Mouse (Mus musculus): ENCODE results near the gene Ercc2. TPM values are rescaled to one million over a fixed set of nuclear protein-coding genes. Genes with fewer than 3 reads are reported as not detected.
A peak's percentile ranks its signal among the peaks of the same experiment; 100 is the strongest.

The Ercc2 gene
- total and polyA plus RNA-seq, 3 experiments = 34.4 to 44.5 TPM; not detected in 1

DNA sequence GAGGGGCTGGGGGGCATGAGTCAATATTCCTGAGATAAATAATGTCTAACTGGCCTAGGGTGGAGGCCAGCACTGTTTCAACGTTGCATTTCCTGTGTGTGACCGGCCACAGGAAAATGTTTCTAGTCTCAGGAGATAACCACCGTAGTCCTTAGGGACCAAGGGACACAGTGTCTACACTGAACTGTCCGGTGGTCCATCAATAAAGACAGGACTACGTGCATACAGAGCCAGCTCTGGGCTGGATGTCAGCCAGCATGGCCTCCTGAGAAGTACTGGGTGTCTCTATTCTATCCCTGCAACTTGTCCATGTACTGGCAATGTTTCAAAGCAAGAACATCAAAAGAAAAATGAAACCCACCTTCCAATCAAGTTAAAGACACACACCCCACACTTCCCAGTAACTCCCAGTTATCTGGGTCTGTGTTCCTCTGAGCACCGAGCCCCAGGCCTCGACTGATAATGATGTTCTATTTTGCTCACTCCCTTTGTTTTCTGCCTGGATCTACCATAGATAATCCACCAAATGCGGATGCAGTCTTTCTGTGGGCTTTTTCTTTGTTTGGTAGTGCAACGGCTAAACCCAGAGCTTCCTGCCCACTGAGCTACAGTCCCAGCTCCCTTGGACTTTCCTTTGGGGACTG is 59.8 kb downstream of the Ercc2 start:
- peak; percentile 49; the same call in 1 of the 2 replicates for TF ChIP-seq ETS1 (IDR thresholded peaks at IDR 0.05; ENCODE audit: low read depth, low read length)
- no peak for TF ChIP-seq ZKSCAN1 (IDR thresholded peaks at IDR 0.05; ENCODE audit: low read depth, low read length)
- TF ChIP-seq TCF12 (IDR thresholded peaks at IDR 0.05; ENCODE audit: low read depth, low read length) = peak; percentile 53
- TF ChIP-seq HCFC1 (IDR thresholded peaks at IDR 0.05; ENCODE audit: low read depth, low read length) = no peak
- TF ChIP-seq TBP (IDR thresholded peaks at IDR 0.05; ENCODE audit: low read depth, low read length) = 0 out of 2 replicates have a peak, but pooled peaks have one; percentile 33
- TF ChIP-seq SIN3A (IDR thresholded peaks at IDR 0.05; ENCODE audit: low read length) = peak; percentile 57
- peak; percentile 82 for TF ChIP-seq GATA1 (IDR thresholded peaks at IDR 0.05; ENCODE audit: low read depth, low read length)
- TF ChIP-seq TAL1 (IDR thresholded peaks at IDR 0.05; ENCODE audit: low read length) = no peak
- TF ChIP-seq MYB (IDR thresholded peaks at IDR 0.05; ENCODE audit: low read depth, low read length) = 0 out of 2 replicates have a peak, but pooled peaks have one; percentile 20
- peak; percentile 49 for TF ChIP-seq RCOR1 (IDR thresholded peaks at IDR 0.05; ENCODE audit: low read depth, low read length)
- TF ChIP-seq UBTF (IDR thresholded peaks at IDR 0.05; ENCODE audit: borderline replicate concordance, insufficient read depth, low read depth, low read length) = no peak
- TF ChIP-seq MAFK (IDR thresholded peaks at IDR 0.05; ENCODE audit: borderline replicate concordance, low read depth, low read length) = no peak
- peak; percentile 40 to 75 for TF ChIP-seq EP300 (IDR thresholded peaks at IDR 0.05; ENCODE audit: low read depth in 1 of 2, low read length in 2 of 2)

DNA sequence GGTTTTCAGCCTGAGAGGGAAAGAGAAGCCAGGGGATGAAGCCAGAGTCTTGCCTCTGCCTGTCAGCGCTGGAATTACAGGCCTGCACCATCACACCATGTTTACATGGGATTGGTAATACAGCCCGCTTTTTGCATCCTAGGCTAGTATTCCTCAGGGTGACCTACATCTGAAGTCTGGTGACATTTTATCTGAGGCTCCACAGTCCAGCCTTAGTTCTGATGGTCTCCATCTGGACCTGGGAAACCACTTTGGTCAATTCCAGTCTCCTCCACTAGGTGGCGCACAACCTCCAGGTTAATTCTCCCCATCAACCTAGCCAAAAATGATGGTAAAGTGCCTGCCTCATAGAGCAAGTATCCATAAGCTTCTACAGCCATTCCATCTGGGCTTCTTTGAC is 61.5 kb downstream of the Ercc2 start:
- Histone ChIP-seq H3K27ac (ENCODE audit: control insufficient read depth, low read depth, low read length) (no peak overlapping the region), H3K4me1 (ENCODE audit: control insufficient read depth in 1 of 2, insufficient read depth in 2 of 2, low read length in 2 of 2) (peaks cover 2 to 11% of the 10 kb centered on the region in 2 experiments), H3K9me3 (replicated peaks; ENCODE audit: insufficient read depth, low read length) (no peaks in the 10 kb centered on the region), H3K9ac (ENCODE audit: control insufficient read depth, low read depth, low read length, poor library complexity, severe bottlenecking) (no peak overlapping the region), H3K79me2 (ENCODE audit: control insufficient read depth, insufficient read depth, low read length, poor library complexity) (no peaks in the 10 kb centered on the region), H3K27me3 (ENCODE audit: control insufficient read depth in 1 of 2, insufficient read depth in 2 of 2, low read length in 2 of 2) (no peaks in the 10 kb centered on the region), H3K4me3 (ENCODE audit: control insufficient read depth in 1 of 2, insufficient read depth in 1 of 2, low read depth in 2 of 2, low read length in 2 of 2) (no peak overlapping the region), H3K36me3 (ENCODE audit: control insufficient read depth in 1 of 2, insufficient read depth in 2 of 2, low read length in 2 of 2) (peaks cover 0 to 13% of the 10 kb centered on the region in 2 experiments; a peak in 2 of 4 replicates)
- peak; percentile 72 for DNase-seq (ENCODE audit: low read depth, low spot score)
- TF ChIP-seq USF2 (IDR thresholded peaks at IDR 0.05; ENCODE audit: borderline replicate concordance in 1 of 2, insufficient read depth in 1 of 2, low read depth in 1 of 2, low read length in 2 of 2) (no peak), ZC3H11A (IDR thresholded peaks at IDR 0.05; ENCODE audit: low read depth, low read length) (peak; percentile 48), JUND (IDR thresholded peaks at IDR 0.05; ENCODE audit: low read depth, low read length) (0 out of 2 replicates have a peak, but pooled peaks have one; percentile 16), RAD21 (IDR thresholded peaks at IDR 0.05; ENCODE audit: low read depth, low read length) (peak; percentile 73), POLR2A (IDR thresholded peaks at IDR 0.05; ENCODE audit: control insufficient read depth in 1 of 2, insufficient read depth in 1 of 2, low read depth in 1 of 2, low read length in 2 of 2, poor library complexity in 1 of 2) (no peak), SIN3A (IDR thresholded peaks at IDR 0.05; ENCODE audit: low read length) (no peak), MYC (IDR thresholded peaks at IDR 0.05; ENCODE audit: low read depth, low read length) (no peak), SMC3 (IDR thresholded peaks at IDR 0.05; ENCODE audit: low read depth, low read length) (peak; percentile 65), NRF1 (IDR thresholded peaks at IDR 0.05; ENCODE audit: insufficient read depth, low read depth, low read length, poor library complexity, severe bottlenecking) (no peak), CTCF (IDR thresholded peaks at IDR 0.05 in 2 of 3, conservative IDR thresholded peaks at IDR 0.05 in 1 of 3; ENCODE audit: control insufficient read depth in 1 of 3, insufficient read depth in 1 of 3, low read depth in 2 of 3, low read length in 3 of 3, poor library complexity in 1 of 3, severe bottlenecking in 1 of 3) (peak; percentile 77 to 97 (median 89))

More for the DNA sequence above, 59.8 kb downstream of the Ercc2 start:
- Histone ChIP-seq H3K79me2 (ENCODE audit: control insufficient read depth, insufficient read depth, low read length, poor library complexity) (no peaks in the 10 kb centered on the region), H3K27me3 (ENCODE audit: control insufficient read depth in 1 of 2, insufficient read depth in 2 of 2, low read length in 2 of 2) (no peaks in the 10 kb centered on the region), H3K9me3 (replicated peaks; ENCODE audit: insufficient read depth, low read length) (no peaks in the 10 kb centered on the region), H3K4me3 (ENCODE audit: control insufficient read depth in 1 of 2, insufficient read depth in 1 of 2, low read depth in 2 of 2, low read length in 2 of 2) (no peak overlapping the region), H3K36me3 (ENCODE audit: control insufficient read depth in 1 of 2, insufficient read depth in 2 of 2, low read length in 2 of 2) (peaks cover 0 to 13% of the 10 kb centered on the region in 2 experiments; a peak in 2 of 4 replicates), H3K9ac (ENCODE audit: control insufficient read depth, low read depth, low read length, poor library complexity, severe bottlenecking) (peak overlapping the region; percentile 22; the same call in 1 of the 2 replicates), H3K27ac (ENCODE audit: control insufficient read depth, low read depth, low read length) (peak overlapping the region; percentile 79), H3K4me1 (ENCODE audit: control insufficient read depth in 1 of 2, insufficient read depth in 2 of 2, low read length in 2 of 2) (peaks cover 2 to 11% of the 10 kb centered on the region in 2 experiments)
- DNase-seq (ENCODE audit: low read depth, low spot score) = peak; percentile 68

Data from MEL (cell line).